Mouse (Mus musculus) stomach, embryonic 15.5 days (tissue): ENCODE measurements at regions not wholly inside any gene's neighbourhood (a gene's known extent, or its start where the extent isn't known, plus 50 kb on each side); places are given as distances from the start of the nearest gene placed in this dataset.
A peak's percentile ranks its signal among the peaks of the same experiment; 100 is the strongest.

Experiments used
- ATAC-seq: fragments of 200-750 bp; cut with Nextera tagmentation; 2 replicates; pipeline ENCODE4 v1.8.0; 2017; ENCODE audit warnings: low read depth, moderate number of reproducible peaks, moderate TSS enrichment; ENCODE audit not compliant: insufficient read depth, low FRiP score
- H3K27ac ChIP-seq: fragments of 300-500 bp; sonication (generic); 2 replicates; pipeline ENCODE4 v1.5.1; 2015; ENCODE audit warnings: mild to moderate bottlenecking, inconsistent platforms
- H3K27me3 ChIP-seq: fragments of 300-500 bp; sonication (generic); replicated peaks from 2 replicates; pipeline ENCODE4 v1.6.1; 2015; ENCODE audit warnings: inconsistent platforms
- H3K36me3 ChIP-seq: fragments of 300-500 bp; sonication (generic); 2 replicates; pipeline ENCODE4 v1.6.1; 2015; ENCODE audit warnings: inconsistent platforms
- H3K4me1 ChIP-seq: fragments of 300-500 bp; sonication (generic); 2 replicates; pipeline ENCODE4 v1.6.1; 2015; ENCODE audit warnings: inconsistent platforms
- H3K4me2 ChIP-seq: fragments of 300-500 bp; sonication (generic); 2 replicates; pipeline ENCODE4 v1.6.1; 2015; ENCODE audit warnings: mild to moderate bottlenecking, inconsistent platforms
- H3K4me3 ChIP-seq: fragments of 300-500 bp; sonication (generic); replicated peaks from 2 replicates; pipeline ENCODE4 v1.5.1; 2015; ENCODE audit warnings: inconsistent platforms
- H3K9ac ChIP-seq: fragments of 300-500 bp; sonication (generic); 2 replicates; pipeline ENCODE4 v1.6.1; 2015; ENCODE audit warnings: inconsistent platforms
- H3K9me3 ChIP-seq: fragments of 300-500 bp; sonication (generic); 2 replicates; pipeline ENCODE4 v1.6.1; 2016; ENCODE audit warnings: inconsistent platforms
- WGBS: fragments of 180-500 bp; shearing (Covaris S2); methylation state at CpG from one replicate; pipeline ENCODE4 v1.1.7; 2015; 5-methylcytosine and 5-hydroxymethylcytosine counted together

DNA sequence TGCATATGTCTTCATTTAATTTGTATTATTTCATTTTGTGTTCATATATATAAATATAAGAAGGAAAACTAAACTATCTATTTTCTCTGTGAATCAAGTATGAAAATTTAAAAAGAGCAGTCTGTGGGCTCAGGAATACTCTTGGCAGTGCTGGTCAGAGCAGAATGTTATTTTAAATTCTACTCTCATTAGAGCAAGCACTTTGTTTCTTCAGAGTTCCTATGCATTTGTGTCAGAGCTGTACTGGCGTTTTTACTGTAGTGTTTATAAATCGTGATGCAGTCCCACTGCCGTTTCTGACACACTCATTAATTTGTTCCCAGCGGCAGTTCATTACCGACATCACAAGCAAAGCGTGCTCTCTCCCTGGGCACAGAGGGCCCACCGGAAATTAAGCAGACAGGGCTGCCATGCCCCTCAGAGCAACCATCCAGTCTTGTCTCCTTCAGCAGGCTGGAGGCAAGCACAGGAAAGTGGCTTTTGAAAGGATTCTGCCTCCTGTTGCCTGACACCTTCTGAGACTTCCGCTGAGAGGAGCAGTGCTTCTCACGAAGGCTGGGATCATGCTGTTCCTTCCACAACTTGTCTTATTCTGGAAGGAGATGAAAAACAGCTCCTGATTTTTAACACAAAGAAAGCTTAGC is 272.8 kb upstream of the Sptlc3 start:
- peak; percentile 31; the same call in 1 of the 2 replicates for ATAC-seq
- Histone ChIP-seq H3K27ac (no peak overlapping the region), H3K36me3 (no peaks in the 10 kb centered on the region), H3K9ac (no peak overlapping the region), H3K27me3 (no peaks in the 10 kb centered on the region), H3K9me3 (no peaks in the 10 kb centered on the region), H3K4me3 (no peak overlapping the region), H3K4me2 (peak overlapping the region; percentile 21; the same call in 1 of the 2 replicates), H3K4me1 (no peaks in the 10 kb centered on the region)
- 17% methylated on average over 9 of the region's 9 CpGs for WGBS

DNA sequence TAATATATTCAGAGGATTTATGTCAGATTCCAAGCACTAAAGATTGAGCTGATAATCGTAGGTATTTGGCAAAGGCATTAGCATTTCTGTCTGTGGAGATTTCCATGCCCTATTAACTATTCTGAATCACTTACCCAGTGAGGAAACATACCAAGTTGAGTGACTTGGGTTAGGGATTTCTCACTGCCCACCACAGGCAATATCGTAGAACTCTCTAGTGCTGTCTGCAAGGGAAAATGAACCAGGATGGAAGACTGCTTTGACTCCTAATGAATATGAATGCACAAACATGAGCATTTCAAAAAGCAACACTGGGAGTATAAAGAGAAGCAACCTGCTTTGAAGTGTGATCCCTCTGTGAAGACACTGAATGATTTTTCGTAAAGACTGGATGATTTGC is 263.3 kb upstream of the Sptlc3 start:
- Histone ChIP-seq H3K27ac (no peak overlapping the region), H3K27me3 (no peaks in the 10 kb centered on the region), H3K4me1 (no peaks in the 10 kb centered on the region), H3K9ac (no peak overlapping the region), H3K4me2 (no peak overlapping the region), H3K36me3 (no peaks in the 10 kb centered on the region), H3K4me3 (no peak overlapping the region), H3K9me3 (no peaks in the 10 kb centered on the region)
- WGBS: 60% methylated on average over 3 of the region's 3 CpGs
- no peak for ATAC-seq

GRCm38 (mm10) chr2:139250138-139250537 is 243.6 kb upstream of the Sptlc3 start:
- Histone ChIP-seq H3K27me3 (no peaks in the 10 kb centered on the region), H3K4me3 (no peak overlapping the region), H3K4me2 (no peak overlapping the region), H3K4me1 (no peaks in the 10 kb centered on the region), H3K36me3 (no peaks in the 10 kb centered on the region), H3K27ac (no peak overlapping the region), H3K9me3 (no peaks in the 10 kb centered on the region), H3K9ac (no peak overlapping the region)
- WGBS: 58% methylated on average over 2 of the region's 2 CpGs
- ATAC-seq: no peak

DNA sequence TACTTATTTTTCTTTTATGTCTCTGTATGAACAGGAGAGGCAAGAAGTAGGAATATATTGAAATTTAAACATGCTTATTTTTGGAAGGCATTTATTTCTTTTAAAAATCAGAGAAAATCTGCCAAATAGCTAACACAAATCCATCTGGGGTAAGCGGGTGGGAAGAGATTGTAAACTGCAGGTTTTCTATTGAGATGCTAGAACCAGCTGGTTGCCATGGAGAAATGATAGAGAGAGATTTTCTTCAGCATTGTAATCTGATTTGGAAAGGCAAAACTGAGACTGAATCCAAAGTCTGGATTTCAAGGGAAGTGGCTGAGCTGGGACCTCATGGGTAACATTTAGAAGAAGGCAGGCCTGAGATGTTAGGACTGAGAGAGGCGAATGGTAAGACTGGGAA is 226.6 kb upstream of the Sptlc3 start:
- 81% methylated on average over 2 of the region's 2 CpGs for WGBS

DNA sequence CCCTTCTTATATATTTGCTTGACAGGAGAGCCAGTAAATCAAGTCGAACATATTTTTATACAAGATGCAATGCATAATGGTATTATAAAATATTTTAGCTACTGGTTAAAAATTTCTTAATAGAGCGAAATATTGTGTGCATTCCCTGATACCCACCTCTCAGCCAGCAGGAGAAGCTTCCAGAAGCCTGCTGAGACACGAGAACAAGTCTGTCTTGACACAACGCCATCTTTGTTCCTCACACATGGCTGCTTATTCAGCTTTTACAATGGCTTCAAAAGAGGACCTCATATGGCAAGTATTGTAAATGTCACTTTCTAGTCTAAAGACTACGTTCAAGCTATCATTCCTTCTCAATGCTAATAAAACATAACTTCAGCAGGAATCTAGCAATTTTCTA is 217.1 kb upstream of the Sptlc3 start:
- Histone ChIP-seq H3K27me3 (no peaks in the 10 kb centered on the region), H3K9ac (no peak overlapping the region), H3K4me2 (no peak overlapping the region), H3K27ac (no peak overlapping the region), H3K9me3 (no peaks in the 10 kb centered on the region), H3K4me3 (no peak overlapping the region), H3K36me3 (no peaks in the 10 kb centered on the region), H3K4me1 (no peaks in the 10 kb centered on the region)
- 75% methylated on average over 5 of the region's 5 CpGs for WGBS
- ATAC-seq: no peak

More for the DNA sequence above, 226.6 kb upstream of the Sptlc3 start:
- ATAC-seq: no peak
- Histone ChIP-seq H3K27me3 (no peaks in the 10 kb centered on the region), H3K9me3 (no peaks in the 10 kb centered on the region), H3K27ac (no peak overlapping the region), H3K4me1 (no peaks in the 10 kb centered on the region), H3K36me3 (no peaks in the 10 kb centered on the region), H3K9ac (no peak overlapping the region), H3K4me2 (no peak overlapping the region), H3K4me3 (no peak overlapping the region)

- no peak overlapping the region for H3K9ac ChIP-seq
- H3K27ac ChIP-seq: no peak overlapping the region
- H3K4me1 ChIP-seq: no peaks in the 10 kb centered on the region
- no peak overlapping the region for H3K4me2 ChIP-seq
- no peak for ATAC-seq
- no peaks in the 10 kb centered on the region for H3K36me3 ChIP-seq
- H3K4me3 ChIP-seq: no peak overlapping the region
- H3K9me3 ChIP-seq: no peaks in the 10 kb centered on the region
- H3K27me3 ChIP-seq: no peaks in the 10 kb centered on the region
- 89% methylated on average over 8 of the region's 8 CpGs for WGBS
These were observed 216.1 kb upstream of the Sptlc3 start for GRCm38 (mm10) chr2:139277571-139277970.

GRCm38 (mm10) chr2:139281056-139281455 is 212.7 kb upstream of the Sptlc3 start:
- Histone ChIP-seq H3K4me1 (no peaks in the 10 kb centered on the region), H3K36me3 (no peaks in the 10 kb centered on the region), H3K9me3 (no peaks in the 10 kb centered on the region), H3K27ac (no peak overlapping the region), H3K4me2 (no peak overlapping the region), H3K27me3 (no peaks in the 10 kb centered on the region), H3K4me3 (no peak overlapping the region), H3K9ac (no peak overlapping the region)
- WGBS: 59% methylated on average over 3 of the region's 3 CpGs
- ATAC-seq: no peak

DNA sequence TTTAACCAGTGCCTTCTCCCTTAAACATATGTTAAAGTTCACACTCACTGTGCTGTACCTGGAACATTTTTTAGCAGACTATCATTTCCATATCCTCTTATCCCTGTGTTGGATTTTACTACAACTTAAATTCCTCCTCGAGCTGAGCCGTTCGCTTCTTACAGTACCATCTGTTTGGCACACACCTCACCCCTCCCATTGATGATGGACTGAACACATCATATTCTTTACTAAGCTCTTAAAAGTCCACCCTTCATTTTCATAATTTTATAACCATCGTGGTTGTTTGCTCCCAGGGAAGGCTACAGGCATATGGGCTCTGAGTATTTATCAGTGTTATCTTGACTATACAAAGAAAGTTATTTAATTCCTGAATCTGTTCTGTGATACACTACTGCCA is 209.4 kb upstream of the Sptlc3 start:
- H3K27ac ChIP-seq: no peak overlapping the region
- no peak overlapping the region for H3K9ac ChIP-seq
- no peaks in the 10 kb centered on the region for H3K27me3 ChIP-seq
- no peak overlapping the region for H3K4me3 ChIP-seq
- WGBS: 77% methylated on average over 4 of the region's 4 CpGs
- H3K36me3 ChIP-seq: no peaks in the 10 kb centered on the region
- ATAC-seq: no peak
- no peak overlapping the region for H3K4me2 ChIP-seq
- no peaks in the 10 kb centered on the region for H3K9me3 ChIP-seq
- no peaks in the 10 kb centered on the region for H3K4me1 ChIP-seq

GRCm38 (mm10) chr2:139286446-139286845 is 207.3 kb upstream of the Sptlc3 start:
- no peak overlapping the region for H3K27ac ChIP-seq
- ATAC-seq: no peak
- WGBS: 40% methylated on average over 2 of the region's 2 CpGs
- no peak overlapping the region for H3K4me3 ChIP-seq
- no peaks in the 10 kb centered on the region for H3K36me3 ChIP-seq
- no peak overlapping the region for H3K4me2 ChIP-seq
- no peaks in the 10 kb centered on the region for H3K27me3 ChIP-seq
- H3K4me1 ChIP-seq: no peaks in the 10 kb centered on the region
- H3K9ac ChIP-seq: no peak overlapping the region
- H3K9me3 ChIP-seq: no peaks in the 10 kb centered on the region

DNA sequence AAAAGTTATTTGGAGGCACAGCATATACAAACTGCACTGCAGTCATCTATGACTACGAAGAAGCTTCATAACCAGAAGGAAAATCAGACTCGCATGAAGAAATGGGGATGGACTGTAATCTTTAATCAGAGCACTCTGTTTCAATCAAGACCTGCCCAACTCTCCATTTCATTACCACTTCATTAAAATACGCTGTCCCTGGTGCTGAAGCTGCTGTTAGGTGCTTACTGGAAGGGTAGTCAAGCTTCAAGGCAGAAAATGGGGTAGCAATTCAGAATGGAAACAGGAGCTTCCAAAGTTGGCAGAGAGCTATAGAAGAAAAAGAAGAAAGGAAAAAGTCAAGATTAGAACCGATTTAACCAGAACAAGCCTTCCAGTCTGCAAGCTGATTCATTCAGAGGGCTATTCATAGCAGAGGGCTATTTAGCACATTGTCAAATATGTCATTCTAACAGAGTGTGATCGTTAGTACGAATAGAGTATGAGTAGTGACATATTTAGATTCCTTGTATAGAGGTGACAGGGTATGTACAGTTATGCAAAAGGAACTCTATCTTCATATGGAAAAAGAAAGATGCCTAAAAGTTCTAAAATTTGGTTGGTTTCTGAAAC is 195.1 kb upstream of the Sptlc3 start:
- H3K4me1 ChIP-seq: no peaks in the 10 kb centered on the region
- H3K36me3 ChIP-seq: no peaks in the 10 kb centered on the region
- ATAC-seq: no peak
- no peaks in the 10 kb centered on the region for H3K27me3 ChIP-seq
- H3K27ac ChIP-seq: no peak overlapping the region
- 64% methylated on average over 6 of the region's 6 CpGs for whole genome bisulfite sequencing
- H3K4me3 ChIP-seq: no peak overlapping the region
- H3K9me3 ChIP-seq: no peaks in the 10 kb centered on the region
- no peak overlapping the region for H3K9ac ChIP-seq
- no peak overlapping the region for H3K4me2 ChIP-seq

DNA sequence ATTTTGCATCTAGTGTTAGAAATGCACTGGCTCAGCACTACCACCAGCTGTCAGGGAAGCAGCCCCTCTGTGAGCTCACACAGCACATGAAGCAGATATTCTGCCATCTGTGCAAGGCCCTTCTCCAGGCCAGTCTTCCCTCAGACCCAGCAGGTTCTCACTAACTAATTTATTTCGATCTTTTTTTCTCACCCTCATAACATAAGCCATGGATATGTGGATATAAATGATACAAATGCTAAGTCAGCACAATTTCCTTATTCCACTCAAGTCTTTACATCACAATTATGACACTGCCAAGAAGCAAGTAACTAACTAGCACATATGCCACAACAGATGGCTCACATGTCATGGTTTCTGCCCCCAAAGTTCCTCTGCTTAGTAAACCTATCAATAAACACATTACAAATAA is 182.3 kb upstream of the Sptlc3 start:
- Histone ChIP-seq H3K27ac (no peak overlapping the region), H3K27me3 (no peaks in the 10 kb centered on the region), H3K36me3 (no peaks in the 10 kb centered on the region), H3K4me1 (no peaks in the 10 kb centered on the region), H3K9ac (no peak overlapping the region), H3K4me3 (no peak overlapping the region), H3K9me3 (no peaks in the 10 kb centered on the region), H3K4me2 (no peak overlapping the region)
- WGBS: 69% methylated on average over 1 of the region's 1 CpGs
- ATAC-seq: no peak

DNA sequence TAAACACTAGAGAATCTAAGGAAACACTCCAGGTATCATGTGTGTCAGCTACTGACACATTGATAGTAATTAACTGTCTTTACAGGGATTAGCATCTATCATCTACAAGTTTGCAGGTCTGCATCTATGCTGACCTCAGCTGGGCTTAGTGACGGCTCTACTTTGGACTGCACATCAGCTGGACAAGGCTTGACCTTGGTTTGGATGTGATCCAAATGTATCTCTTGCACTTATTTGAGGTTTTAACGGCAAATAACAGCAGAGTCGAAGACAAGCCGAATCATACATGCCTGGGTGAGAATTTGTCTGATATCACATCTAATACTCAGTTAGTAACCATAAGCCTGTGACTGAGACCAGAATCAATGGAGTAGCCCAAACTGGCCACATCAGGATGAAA is 181.7 kb upstream of the Sptlc3 start:
- WGBS: 70% methylated on average over 4 of the region's 4 CpGs
- no peak overlapping the region for H3K4me2 ChIP-seq

DNA sequence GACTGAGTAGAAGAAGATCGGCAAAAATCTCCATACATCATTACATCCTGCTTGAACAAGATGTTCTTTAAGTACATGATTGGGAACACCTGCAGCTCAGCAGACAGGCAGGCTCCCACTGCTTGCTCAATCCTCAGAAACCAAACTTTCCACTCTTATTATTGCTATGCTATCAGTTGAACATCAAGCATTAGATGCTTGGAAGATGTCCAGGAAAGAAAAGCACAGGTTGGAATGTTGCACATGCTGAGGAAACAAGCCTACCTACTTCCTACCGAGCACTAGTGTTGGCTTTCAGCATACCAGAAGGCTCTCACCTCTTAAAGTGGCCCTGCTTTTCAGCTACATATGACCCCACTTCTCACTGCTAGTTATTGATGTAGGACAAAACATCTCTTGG is 171.2 kb upstream of the Sptlc3 start:
- Histone ChIP-seq H3K27ac (no peak overlapping the region), H3K27me3 (no peaks in the 10 kb centered on the region), H3K4me1 (no peaks in the 10 kb centered on the region), H3K9ac (no peak overlapping the region), H3K4me2 (no peak overlapping the region), H3K9me3 (no peaks in the 10 kb centered on the region), H3K4me3 (no peak overlapping the region), H3K36me3 (no peaks in the 10 kb centered on the region)
- ATAC-seq: no peak
- WGBS: 42% methylated on average over 2 of the region's 2 CpGs

More for the DNA sequence above, 181.7 kb upstream of the Sptlc3 start:
- Histone ChIP-seq H3K9me3 (no peaks in the 10 kb centered on the region), H3K9ac (no peak overlapping the region), H3K27ac (no peak overlapping the region), H3K36me3 (no peaks in the 10 kb centered on the region), H3K4me3 (no peak overlapping the region), H3K27me3 (no peaks in the 10 kb centered on the region), H3K4me1 (no peaks in the 10 kb centered on the region)
- no peak for ATAC-seq
